Mouse (Mus musculus): Measurements from ENCODE around the gene Spx. TPM values are rescaled to one million over a fixed set of nuclear protein-coding genes. Genes with fewer than 3 reads are reported as not detected.

The Spx gene
- polyA plus RNA-seq, 1 experiment from 2014 or later: 0.64 TPM

DNA sequence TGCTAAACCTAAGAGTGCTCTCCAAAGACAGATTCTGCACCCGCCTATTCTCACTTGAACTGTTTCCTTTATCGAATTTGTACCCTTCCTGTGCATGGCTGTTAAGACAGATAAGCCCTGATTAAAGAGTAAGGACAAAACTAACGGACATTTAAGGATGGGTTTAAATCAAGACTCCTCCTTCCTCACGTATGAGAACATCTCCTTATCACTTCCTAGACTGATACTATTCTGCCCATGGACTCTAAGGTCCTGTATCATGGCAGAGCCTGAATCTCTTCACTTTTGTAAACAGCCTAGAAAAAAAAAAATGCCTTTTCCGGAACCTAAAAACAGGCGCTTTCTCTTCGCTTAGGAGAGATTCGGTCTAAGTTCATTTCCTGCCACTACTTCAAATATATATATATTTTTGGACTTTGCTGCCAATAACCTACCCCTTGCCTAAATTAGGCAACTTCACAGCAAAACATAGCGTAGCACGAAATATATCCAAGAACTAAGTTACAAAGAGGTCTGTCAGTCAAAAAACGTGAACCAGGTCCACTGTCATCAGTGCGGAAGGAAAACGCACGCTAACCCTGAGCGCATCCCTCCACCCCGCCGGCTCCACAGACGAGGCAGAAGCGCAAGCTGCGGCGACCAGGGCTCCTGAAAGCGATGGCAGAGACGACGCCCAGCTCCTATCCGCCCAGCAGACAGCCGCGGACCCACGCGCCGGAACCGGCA is 26.8 kb upstream of the Spx start:
- Histone ChIP-seq H3K4me2 (peak overlapping the region; percentile 69), H3K9ac (peak overlapping the region; percentile 78), H3K27me3 (replicated peaks) (no peaks in the 10 kb centered on the region), H3K9me3 (replicated peaks) (no peaks in the 10 kb centered on the region), H3K4me3 (peak overlapping the region; percentile 98), H3K27ac (ENCODE audit: poor library complexity, severe bottlenecking) (no peak overlapping the region), H3K36me3 (no peaks in the 10 kb centered on the region), H3K4me1 (replicated peaks) (peaks cover 21% of the 10 kb centered on the region)
- 3% methylated on average over 31 of the region's 31 CpGs for WGBS
- ATAC-seq (ENCODE audit: insufficient number of reproducible peaks, low FRiP score): peak; percentile 66

DNA sequence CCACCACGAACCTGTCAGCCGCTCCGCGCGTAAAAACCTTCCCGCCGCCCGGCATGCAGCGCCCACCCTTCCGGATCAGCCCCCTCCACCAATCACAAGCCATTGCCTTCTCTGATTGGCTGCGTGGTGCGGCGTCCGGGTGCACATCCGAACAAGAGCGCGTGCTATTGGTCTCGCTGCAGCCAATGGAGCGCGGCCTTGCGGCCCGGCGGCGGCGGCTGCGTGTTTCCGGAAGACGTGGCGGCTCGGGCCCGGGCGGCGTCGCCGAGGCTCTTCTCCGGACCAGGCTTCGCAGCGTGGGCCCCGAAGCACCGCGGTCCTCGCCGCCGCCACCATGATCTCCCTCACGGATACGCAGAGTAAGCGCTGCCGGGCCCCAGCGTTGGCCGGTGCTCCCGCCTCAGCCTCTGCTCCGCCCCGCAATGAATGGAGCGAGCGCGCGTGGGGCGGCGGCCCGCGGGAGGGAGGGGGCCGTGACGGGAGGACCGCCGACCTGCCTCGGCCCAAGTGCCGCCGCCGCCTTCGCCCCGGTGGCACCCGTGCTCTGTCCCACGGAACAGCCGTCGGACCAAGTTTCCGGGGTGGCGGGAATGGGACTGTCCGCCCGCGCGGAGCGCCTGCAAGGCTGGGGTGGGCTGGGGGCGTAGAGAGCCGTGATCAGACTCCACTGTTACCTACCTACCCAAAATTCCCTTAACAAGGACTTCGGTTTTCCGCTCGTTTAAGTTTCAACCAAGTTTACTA is 26.1 kb upstream of the Spx start, which contains the start of the genes Recql and Golt1b:
Gene Recql, minus strand, starts transcription at position 77 of the 744 bp plus-strand sequence.
Gene Golt1b, plus strand, starts transcription at position 211 of the 744 bp plus-strand sequence.
- H3K27ac ChIP-seq (ENCODE audit: poor library complexity, severe bottlenecking): no peak within 1 kb of the TSS
- H3K27me3 ChIP-seq (replicated peaks): no peaks in the 10 kb centered on the region
- H3K9me3 ChIP-seq (replicated peaks): no peaks in the 10 kb centered on the region
- ATAC-seq (ENCODE audit: insufficient number of reproducible peaks, low FRiP score): peak; percentile 100
- H3K4me2 ChIP-seq: peak within 1 kb of the TSS; percentile 91
- peak within 1 kb of the TSS; percentile 98 for H3K4me3 ChIP-seq
- H3K4me1 ChIP-seq (replicated peaks): peaks cover 29% of the 10 kb centered on the region
- no peaks in the 10 kb centered on the region for H3K36me3 ChIP-seq
- WGBS: under 1% methylated on average over 85 of the region's 87 CpGs
- peak within 1 kb of the TSS; percentile 84 for H3K9ac ChIP-seq

DNA sequence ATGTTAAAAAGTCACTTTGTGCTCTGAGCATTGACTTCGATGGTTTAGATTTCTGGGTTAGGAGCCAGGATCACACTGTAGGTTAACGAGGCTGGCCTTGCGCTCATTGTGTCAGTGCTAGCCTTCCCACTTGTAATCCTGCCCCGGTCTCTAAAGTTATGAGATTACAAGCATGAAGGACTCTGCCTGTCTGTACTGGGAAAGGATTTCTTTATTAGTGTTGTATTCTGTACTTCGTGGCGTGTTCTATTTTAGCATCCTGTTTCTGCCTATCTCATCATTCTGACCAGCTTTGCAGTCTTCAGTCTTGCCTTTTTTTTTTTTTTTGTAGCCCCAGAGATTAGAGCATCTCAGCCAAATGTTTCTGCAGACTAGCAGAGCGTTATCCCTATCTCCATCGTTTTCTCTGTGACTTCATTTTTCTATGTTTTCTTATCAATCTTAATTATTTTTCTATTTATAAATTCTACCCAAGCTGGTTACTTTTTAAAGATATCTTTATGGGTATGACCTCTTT is 25.4 kb upstream of the Spx start:
- ATAC-seq (ENCODE audit: insufficient number of reproducible peaks, low FRiP score): no peak
- H3K4me1 ChIP-seq (replicated peaks): peaks cover 31% of the 10 kb centered on the region
- H3K27me3 ChIP-seq (replicated peaks): no peaks in the 10 kb centered on the region
- H3K36me3 ChIP-seq: peaks cover 1% of the 10 kb centered on the region; the same call in 1 of the 2 replicates
- no peaks in the 10 kb centered on the region for H3K9me3 ChIP-seq (replicated peaks)
- WGBS: 12% methylated on average over 8 of the region's 8 CpGs
- H3K4me3 ChIP-seq: peak overlapping the region; percentile 98
- no peak overlapping the region for H3K27ac ChIP-seq (ENCODE audit: poor library complexity, severe bottlenecking)
- H3K4me2 ChIP-seq: peak overlapping the region; percentile 91
- H3K9ac ChIP-seq: peak overlapping the region; percentile 84

DNA sequence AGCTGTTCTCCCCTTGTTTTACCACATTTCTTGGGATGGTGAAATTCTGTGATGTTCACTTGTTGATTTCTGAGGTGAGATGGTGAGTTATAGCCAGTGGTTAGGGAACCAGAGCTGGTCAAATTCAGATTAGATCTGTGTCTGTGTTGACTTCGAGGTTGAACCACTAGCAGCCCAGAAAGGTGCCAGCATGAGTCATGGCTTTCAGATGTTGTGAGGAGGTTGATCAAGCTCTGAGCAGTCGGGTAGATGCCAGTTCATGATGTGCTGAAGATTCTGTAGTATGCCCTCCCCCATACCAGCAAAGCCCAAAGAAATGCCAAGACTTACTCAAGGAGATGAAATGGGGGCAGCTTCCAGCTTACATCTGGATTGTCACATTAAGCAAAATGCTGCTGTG is 24.1 kb upstream of the Spx start:
- Histone ChIP-seq H3K9ac (no peak overlapping the region), H3K36me3 (peaks cover 13% of the 10 kb centered on the region), H3K9me3 (replicated peaks) (no peaks in the 10 kb centered on the region), H3K4me2 (no peak overlapping the region), H3K27ac (ENCODE audit: poor library complexity, severe bottlenecking) (no peak overlapping the region), H3K27me3 (replicated peaks) (no peaks in the 10 kb centered on the region), H3K4me3 (no peak overlapping the region), H3K4me1 (replicated peaks) (peaks cover 31% of the 10 kb centered on the region)
- ATAC-seq (ENCODE audit: insufficient number of reproducible peaks, low FRiP score): no peak
- 77% methylated on average over 2 of the region's 2 CpGs for WGBS

DNA sequence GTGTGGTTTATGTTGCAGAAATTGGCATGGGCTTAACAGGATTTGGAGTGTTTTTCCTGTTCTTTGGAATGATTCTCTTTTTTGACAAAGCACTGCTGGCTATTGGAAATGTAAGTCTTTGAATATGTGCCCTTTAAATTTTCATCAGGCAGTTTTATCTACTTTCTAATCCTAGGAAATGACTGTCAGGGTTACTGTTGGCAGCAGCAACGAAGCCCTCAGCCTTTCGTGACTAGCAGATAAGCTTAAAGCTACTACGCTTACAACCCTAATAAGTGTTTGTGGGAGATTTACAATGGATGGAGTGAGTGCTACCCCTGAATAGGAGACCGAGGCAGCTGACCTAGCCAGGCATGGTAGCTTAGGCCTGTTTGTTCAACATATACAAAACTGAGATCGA is 20.9 kb upstream of the Spx start:
- Histone ChIP-seq H3K27ac (ENCODE audit: poor library complexity, severe bottlenecking) (no peak overlapping the region), H3K4me2 (no peak overlapping the region), H3K9ac (peak overlapping the region; percentile 10; the same call in 1 of the 2 replicates), H3K27me3 (replicated peaks) (no peaks in the 10 kb centered on the region), H3K4me1 (replicated peaks) (peaks cover 27% of the 10 kb centered on the region), H3K4me3 (no peak overlapping the region), H3K36me3 (peaks cover 39% of the 10 kb centered on the region), H3K9me3 (replicated peaks) (no peaks in the 10 kb centered on the region)
- no peak for ATAC-seq (ENCODE audit: insufficient number of reproducible peaks, low FRiP score)
- WGBS: 54% methylated on average over 5 of the region's 5 CpGs

DNA sequence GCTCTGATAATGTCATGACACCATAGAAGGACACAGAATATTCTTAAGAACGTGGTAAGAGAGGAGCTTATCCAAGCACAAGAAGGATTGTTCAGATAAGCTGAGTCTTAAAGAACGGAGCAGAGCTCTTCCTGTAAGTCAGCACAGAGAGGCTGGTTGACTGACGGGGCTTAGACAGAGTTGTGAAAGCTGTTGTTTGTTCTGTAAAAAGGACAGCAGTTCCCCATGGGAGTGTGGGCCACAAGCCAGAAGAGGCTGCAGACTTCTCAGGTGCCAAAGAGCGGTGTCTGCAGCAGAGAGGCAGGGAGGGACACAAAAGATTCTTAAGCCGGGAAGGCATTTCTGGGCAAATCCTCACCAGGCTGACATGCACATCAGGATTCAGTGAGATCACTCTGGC is 18.6 kb upstream of the Spx start:
- 77% methylated on average over 5 of the region's 5 CpGs for whole genome bisulfite sequencing
- H3K9me3 ChIP-seq (replicated peaks): no peaks in the 10 kb centered on the region
- H3K27me3 ChIP-seq (replicated peaks): no peaks in the 10 kb centered on the region
- peaks cover 14% of the 10 kb centered on the region for H3K4me1 ChIP-seq (replicated peaks)
- no peak overlapping the region for H3K9ac ChIP-seq
- H3K4me2 ChIP-seq: no peak overlapping the region
- no peak for ATAC-seq (ENCODE audit: insufficient number of reproducible peaks, low FRiP score)
- peaks cover 39% of the 10 kb centered on the region for H3K36me3 ChIP-seq
- H3K27ac ChIP-seq (ENCODE audit: poor library complexity, severe bottlenecking): no peak overlapping the region
- no peak overlapping the region for H3K4me3 ChIP-seq

DNA sequence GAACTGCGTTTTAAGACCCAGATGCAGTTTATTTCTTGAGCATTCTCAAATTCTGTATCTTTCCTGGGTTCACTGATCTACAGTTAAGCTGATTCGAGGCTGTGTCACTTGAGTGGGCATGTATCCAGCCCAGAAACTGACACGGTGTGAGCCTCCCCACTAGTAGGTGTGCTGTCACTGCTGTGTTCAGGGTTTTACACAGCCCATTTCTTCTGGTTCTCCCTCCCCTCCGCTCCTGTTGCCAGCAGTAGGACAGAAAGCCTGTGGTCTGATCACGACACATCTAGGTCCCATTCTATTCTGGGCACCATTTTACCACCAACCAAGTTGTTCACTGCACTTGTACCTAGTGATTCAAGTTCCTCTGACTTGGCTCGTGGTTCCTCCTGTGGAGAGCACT is 17.5 kb upstream of the Spx start:
- H3K36me3 ChIP-seq: peaks cover 48% of the 10 kb centered on the region
- no peak for ATAC-seq (ENCODE audit: insufficient number of reproducible peaks, low FRiP score)
- no peak overlapping the region for H3K4me2 ChIP-seq
- no peaks in the 10 kb centered on the region for H3K27me3 ChIP-seq (replicated peaks)
- H3K9ac ChIP-seq: no peak overlapping the region
- no peaks in the 10 kb centered on the region for H3K9me3 ChIP-seq (replicated peaks)
- H3K4me1 ChIP-seq (replicated peaks): peaks cover 10% of the 10 kb centered on the region
- no peak overlapping the region for H3K4me3 ChIP-seq
- H3K27ac ChIP-seq (ENCODE audit: poor library complexity, severe bottlenecking): no peak overlapping the region
- WGBS: 86% methylated on average over 6 of the region's 6 CpGs

DNA sequence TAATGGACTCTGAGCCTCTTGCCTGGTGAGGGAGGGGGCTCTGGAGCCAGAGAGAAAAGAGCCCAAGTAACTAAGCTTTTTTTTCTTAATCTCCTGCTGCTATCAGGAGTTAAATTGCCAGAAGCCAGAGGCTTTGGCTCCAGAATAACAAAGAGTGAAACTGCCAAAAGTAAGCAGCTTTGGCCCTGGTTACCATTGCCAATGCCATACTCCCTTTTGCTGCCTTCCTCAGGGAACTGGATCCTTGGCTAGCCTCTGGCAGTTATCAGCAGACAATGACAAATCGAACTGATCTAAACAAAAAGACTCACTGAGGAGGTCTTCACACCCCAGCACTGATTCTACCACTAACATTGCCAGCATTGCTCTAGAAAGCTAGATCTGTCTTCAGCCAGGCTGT is 2.1 kb upstream of the Spx start:
- peaks cover 7% of the 10 kb centered on the region; the same call in 1 of the 2 replicates for H3K4me1 ChIP-seq (replicated peaks)
- H3K4me2 ChIP-seq: no peak overlapping the region
- ATAC-seq (ENCODE audit: insufficient number of reproducible peaks, low FRiP score): no peak
- no peak overlapping the region for H3K27ac ChIP-seq (ENCODE audit: poor library complexity, severe bottlenecking)
- no peak overlapping the region for H3K9ac ChIP-seq
- no peaks in the 10 kb centered on the region for H3K9me3 ChIP-seq (replicated peaks)
- H3K36me3 ChIP-seq: no peaks in the 10 kb centered on the region
- 21% methylated on average over 1 of the region's 1 CpGs for WGBS
- H3K27me3 ChIP-seq (replicated peaks): peaks cover 34% of the 10 kb centered on the region
- no peak overlapping the region for H3K4me3 ChIP-seq

DNA sequence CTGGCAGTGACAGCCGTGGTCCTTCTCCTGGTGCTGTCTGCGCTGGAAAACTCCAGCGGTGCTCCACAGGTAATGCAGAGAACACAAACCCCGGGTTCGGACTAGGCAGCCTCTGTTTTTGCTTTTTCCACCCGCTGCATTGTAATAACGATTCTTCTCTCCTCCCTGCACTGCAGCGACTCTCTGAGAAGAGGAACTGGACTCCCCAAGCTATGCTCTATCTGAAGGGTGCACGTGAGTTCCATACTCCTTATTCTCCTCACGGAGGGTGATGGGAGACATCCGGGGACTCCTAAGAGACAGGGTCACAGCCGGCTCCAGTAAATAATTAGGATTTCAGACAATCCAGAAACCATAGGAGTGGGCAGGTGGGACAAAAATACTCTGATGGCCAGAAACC is 604 bp downstream of the Spx start:
- Histone ChIP-seq H3K9ac (no peak overlapping the region), H3K4me2 (peak overlapping the region; percentile 67), H3K36me3 (no peaks in the 10 kb centered on the region), H3K27ac (ENCODE audit: poor library complexity, severe bottlenecking) (no peak overlapping the region), H3K27me3 (replicated peaks) (peaks cover 34% of the 10 kb centered on the region), H3K4me1 (replicated peaks) (peaks cover 7% of the 10 kb centered on the region; the same call in 1 of the 2 replicates), H3K4me3 (no peak overlapping the region), H3K9me3 (replicated peaks) (no peaks in the 10 kb centered on the region)
- WGBS: 11% methylated on average over 12 of the region's 12 CpGs
- no peak for ATAC-seq (ENCODE audit: insufficient number of reproducible peaks, low FRiP score)

DNA sequence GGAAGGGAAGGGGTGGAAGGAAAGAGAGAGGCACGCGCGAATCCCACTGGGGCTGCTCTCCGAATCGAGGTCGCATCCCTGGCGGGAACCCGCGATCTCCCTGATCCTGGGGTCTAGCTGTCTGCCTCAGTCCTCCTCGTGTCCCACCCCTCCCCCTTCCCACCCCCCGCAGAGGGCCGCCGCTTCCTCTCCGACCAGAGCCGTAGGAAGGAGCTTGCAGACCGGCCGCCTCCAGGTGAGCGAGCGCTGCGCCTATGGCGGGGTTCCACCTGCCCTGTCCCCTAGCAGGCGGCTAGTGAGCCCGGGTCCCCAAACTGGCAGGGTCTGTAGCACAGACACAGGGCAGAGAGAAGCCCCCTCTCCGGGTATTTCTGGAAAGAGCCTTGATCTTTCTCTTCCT is 1.4 kb downstream of the Spx start:
- 0 out of 2 replicates have a peak, but pooled peaks cover 2% of the 10 kb centered on the region for H3K36me3 ChIP-seq
- H3K27ac ChIP-seq (ENCODE audit: poor library complexity, severe bottlenecking): no peak overlapping the region
- 1% methylated on average over 24 of the region's 24 CpGs for WGBS

DNA sequence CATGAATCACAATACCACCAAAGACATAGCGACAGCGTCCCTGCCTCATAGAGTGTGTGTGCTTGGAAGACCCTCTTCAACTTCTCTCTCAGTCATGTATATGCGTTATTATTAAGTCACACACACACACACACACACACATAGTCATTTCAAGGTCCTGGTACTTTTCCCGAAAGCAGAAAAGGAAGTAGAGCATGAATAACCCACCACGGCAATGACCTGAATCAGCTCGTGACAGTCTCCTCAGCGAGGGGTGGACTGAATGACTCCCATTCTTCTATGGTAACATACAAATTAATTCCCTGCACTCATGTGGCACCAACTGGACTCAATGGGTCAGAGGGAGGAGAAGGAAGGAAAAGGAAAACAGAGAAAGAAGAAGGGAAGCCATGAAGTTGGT is 11.7 kb downstream of the Spx start:
- H3K9me3 ChIP-seq (replicated peaks): no peaks in the 10 kb centered on the region
- WGBS: 70% methylated on average over 7 of the region's 7 CpGs
- no peaks in the 10 kb centered on the region for H3K36me3 ChIP-seq
- no peak overlapping the region for H3K9ac ChIP-seq
- H3K27me3 ChIP-seq (replicated peaks): no peaks in the 10 kb centered on the region
- no peaks in the 10 kb centered on the region for H3K4me1 ChIP-seq (replicated peaks)
- ATAC-seq (ENCODE audit: insufficient number of reproducible peaks, low FRiP score): no peak
- no peak overlapping the region for H3K4me3 ChIP-seq
- H3K4me2 ChIP-seq: no peak overlapping the region
- H3K27ac ChIP-seq (ENCODE audit: poor library complexity, severe bottlenecking): no peak overlapping the region

More for the DNA sequence above, 1.4 kb downstream of the Spx start:
- Histone ChIP-seq H3K9ac (no peak overlapping the region; the same call in 1 of the 2 replicates), H3K4me1 (replicated peaks) (peaks cover 7% of the 10 kb centered on the region; the same call in 1 of the 2 replicates), H3K27me3 (replicated peaks) (peaks cover 34% of the 10 kb centered on the region), H3K9me3 (replicated peaks) (no peaks in the 10 kb centered on the region), H3K4me3 (peak overlapping the region; percentile 39), H3K4me2 (peak overlapping the region; percentile 67)
- no peak for ATAC-seq (ENCODE audit: insufficient number of reproducible peaks, low FRiP score)
